15 mouse cellular contexts compared by ENCODE assay signal in the genomic region with DNA sequence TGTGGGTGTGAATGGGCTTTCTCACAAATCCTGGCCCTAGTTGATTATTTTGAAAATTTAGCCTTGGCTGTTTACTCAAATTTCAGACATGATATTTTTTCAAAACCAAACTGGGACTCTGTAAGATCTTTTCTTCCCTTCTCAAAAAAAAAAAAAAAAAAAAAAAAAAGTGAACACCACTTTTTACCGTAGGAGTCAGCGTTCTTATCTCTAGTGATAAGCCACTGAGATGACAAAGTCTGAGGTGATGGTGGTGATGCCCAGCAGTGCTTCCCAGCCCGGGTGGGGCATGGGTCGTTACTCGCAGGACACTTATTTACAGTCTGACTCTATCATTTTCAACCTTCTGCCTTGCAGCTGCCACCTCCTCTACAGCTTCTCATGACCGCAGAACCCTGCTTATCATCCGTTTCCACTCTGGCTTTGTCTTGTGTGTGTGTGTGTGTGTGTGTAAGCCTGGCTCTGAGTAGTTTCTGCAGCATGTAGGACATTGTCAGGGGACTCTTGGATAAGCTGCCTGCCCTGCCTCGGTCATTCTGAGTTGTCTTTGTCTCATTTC.
DNase-seq lines count a peak whose midpoint lies in the region; ATAC-seq and TF ChIP-seq lines count a peak whose summit lies in the region.
"Had no signal": no experiment of that assay in that cellular context is flagged by ENCODE, and none has a peak within 500 bp of the region (broad histone marks: within the 10 kb centered on the region; RNA-seq: fewer than 3 reads in every experiment).

No protein-coding gene starts in this region.

- peak; percentile 24 for DNase-seq in lung, embryonic 14.5 days
- DNase-seq in lung, postnatal 0 days (ENCODE audit: low spot score), result no peak
- DNase-seq in brain, embryonic 14.5 days (ENCODE audit: low read depth), result peak; percentile 25
- DNase-seq in liver (peak; percentile 47), adipocyte (ENCODE audit: low spot score) (no peak)
- DNase-seq in layer of hippocampus, adult 8-10 months (ENCODE audit: low spot score in 2 of 2), result no peak
- DNase-seq: cerebellum, adult 18-20 months; gastrocnemius, postnatal 25 days; layer of hippocampus, adult 9-11 months had no signal

- H3K9ac ChIP-seq in lung, embryonic 14.5 days, result no peak overlapping the region
- no peak overlapping the region for H3K9ac ChIP-seq in lung, postnatal 0 days (replicated peaks; ENCODE audit: low read depth)
- H3K9ac ChIP-seq: embryonic facial prominence, embryonic 13.5 days; limb, embryonic 15.5 days; neural tube, embryonic 15.5 days had no signal

- no peak overlapping the region for H3K27ac ChIP-seq in lung, embryonic 14.5 days (ENCODE audit: low read depth)
- H3K27ac ChIP-seq in lung, postnatal 0 days (ENCODE audit: low read length), result no peak overlapping the region
- H3K27ac ChIP-seq: embryonic facial prominence, embryonic 13.5 days; limb, embryonic 15.5 days; macrophage; neural tube, embryonic 15.5 days had no signal

- no peak overlapping the region for H3K4me2 ChIP-seq in lung, embryonic 14.5 days
- H3K4me2 ChIP-seq in lung, postnatal 0 days (replicated peaks; ENCODE audit: low read depth, low read length), result no peak overlapping the region
- H3K4me2 ChIP-seq: embryonic facial prominence, embryonic 13.5 days; limb, embryonic 15.5 days; neural tube, embryonic 15.5 days had no signal

- H3K9me3 ChIP-seq in lung, embryonic 14.5 days (ENCODE audit: low read depth, low read length), result no peaks in the 10 kb centered on the region
- no peaks in the 10 kb centered on the region for H3K9me3 ChIP-seq in lung, postnatal 0 days (ENCODE audit: low read length)
- H3K9me3 ChIP-seq: embryonic facial prominence, embryonic 13.5 days; limb, embryonic 15.5 days; neural tube, embryonic 15.5 days had no signal

- H3K4me1 ChIP-seq in lung, embryonic 14.5 days (ENCODE audit: insufficient read depth), result no peaks in the 10 kb centered on the region
- H3K4me1 ChIP-seq in lung, postnatal 0 days (ENCODE audit: insufficient read depth, low read depth, low read length), result no peaks in the 10 kb centered on the region; the same call in 1 of the 2 replicates
- H3K4me1 ChIP-seq: embryonic facial prominence, embryonic 13.5 days had no signal

- no peak for TF ChIP-seq EP300 in lung, postnatal 0 days (IDR thresholded peaks at IDR 0.05)

- no peak for ATAC-seq in lung, embryonic 14.5 days (ENCODE audit: insufficient read depth)
- no peak for ATAC-seq in lung, postnatal 0 days
- ATAC-seq in megakaryocyte-erythroid progenitor cell, adult 5-6 weeks (replicated peaks; ENCODE audit: low FRiP score, low TSS enrichment, poor library complexity, severe bottlenecking), result peak; percentile 99
- ATAC-seq: activated CD4-positive, CD25-positive, alpha-beta regulatory T cell, adult 4 months had no signal

- no peaks in the 10 kb centered on the region for H3K36me3 ChIP-seq in lung, embryonic 14.5 days (ENCODE audit: insufficient read depth)
- no peaks in the 10 kb centered on the region for H3K36me3 ChIP-seq in lung, postnatal 0 days (ENCODE audit: insufficient read depth, low read length)
- H3K36me3 ChIP-seq: embryonic facial prominence, embryonic 13.5 days; limb, embryonic 15.5 days; neural tube, embryonic 15.5 days had no signal

- H3K27me3 ChIP-seq in lung, embryonic 14.5 days (ENCODE audit: insufficient read depth, low read length), result no peaks in the 10 kb centered on the region
- no peaks in the 10 kb centered on the region for H3K27me3 ChIP-seq in lung, postnatal 0 days (replicated peaks; ENCODE audit: insufficient read depth, low read length)
- H3K27me3 ChIP-seq: embryonic facial prominence, embryonic 13.5 days; limb, embryonic 15.5 days; neural tube, embryonic 15.5 days had no signal

- no peak for TF ChIP-seq CTCF in lung, embryonic 14.5 days (IDR thresholded peaks at IDR 0.05; ENCODE audit: low read depth)
- TF ChIP-seq CTCF in lung, postnatal 0 days (IDR thresholded peaks at IDR 0.05), result no peak
- no peak for TF ChIP-seq CTCF in brain, embryonic 14.5 days (IDR thresholded peaks at IDR 0.05; ENCODE audit: borderline replicate concordance, extremely low read depth, insufficient read depth, insufficient read length)

- TF ChIP-seq POLR2A in brain, embryonic 14.5 days (IDR thresholded peaks at IDR 0.05; ENCODE audit: borderline replicate concordance, extremely low read depth, insufficient read depth, insufficient read length, poor library complexity, severe bottlenecking), result no peak

- WGBS in lung, embryonic 14.5 days, result 14% methylated on average over 8 of the region's 8 CpGs
- 21% methylated on average over 8 of the region's 8 CpGs for WGBS in lung, postnatal 0 days

- no peak overlapping the region for H3K4me3 ChIP-seq in lung, embryonic 14.5 days (ENCODE audit: low read depth, low read length)
- no peak overlapping the region for H3K4me3 ChIP-seq in lung, postnatal 0 days (ENCODE audit: low read depth, low read length)
- H3K4me3 ChIP-seq: embryonic facial prominence, embryonic 13.5 days; limb, embryonic 15.5 days; neural tube, embryonic 15.5 days had no signal

Comparison
In these comparisons a context has a peak if more than half of its experiments do, and no peak if none do; other contexts are left out.
1. DNase-seq: peak in lung, embryonic 14.5 days (single experiment), brain, embryonic 14.5 days (single experiment) and liver (single experiment); none in lung, postnatal 0 days (single experiment), layer of hippocampus, adult 8-10 months (0 of 2) and adipocyte (single experiment).